Mouse (Mus musculus): ENCODE data around the gene Lta.

The Lta gene

GRCm38 (mm10) chr17:35159638-35160037 lies 45.5 kb downstream of the Lta start:
- no peak for DNase-seq (ENCODE audit: low spot score in 2 of 2)

GRCm38 (mm10) chr17:35158850-35159593 lies 46.1 kb downstream of the Lta start:
- no peak for DNase-seq (ENCODE audit: low spot score in 2 of 2)

DNA sequence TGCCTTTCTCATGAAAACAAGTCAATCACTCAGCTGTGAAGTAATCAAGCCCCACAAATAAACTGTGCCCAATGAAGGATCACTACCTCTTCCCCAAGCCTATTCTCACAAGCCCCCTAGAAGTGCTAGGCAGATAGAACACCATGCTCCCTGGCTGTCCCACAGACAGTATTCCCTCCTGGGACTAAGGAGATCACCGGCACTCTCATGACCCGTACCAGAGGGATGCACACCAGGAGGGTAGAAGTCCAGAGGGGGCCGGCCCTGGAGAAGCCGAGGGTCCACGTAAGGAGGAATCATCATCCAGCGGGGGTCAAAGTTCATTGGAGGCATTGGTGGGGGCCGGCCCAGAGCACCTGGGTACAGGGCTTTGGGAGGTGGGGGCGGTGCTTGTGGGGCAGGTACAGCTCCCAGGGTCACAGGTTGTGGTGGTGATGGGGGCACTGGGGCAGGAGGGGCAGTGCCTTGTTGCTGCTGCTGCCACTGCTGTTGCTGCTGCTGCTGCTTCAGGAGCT lies 47.4 kb downstream of the Lta start:
- DNase-seq (ENCODE audit: low spot score in 2 of 2), result no peak

DNA sequence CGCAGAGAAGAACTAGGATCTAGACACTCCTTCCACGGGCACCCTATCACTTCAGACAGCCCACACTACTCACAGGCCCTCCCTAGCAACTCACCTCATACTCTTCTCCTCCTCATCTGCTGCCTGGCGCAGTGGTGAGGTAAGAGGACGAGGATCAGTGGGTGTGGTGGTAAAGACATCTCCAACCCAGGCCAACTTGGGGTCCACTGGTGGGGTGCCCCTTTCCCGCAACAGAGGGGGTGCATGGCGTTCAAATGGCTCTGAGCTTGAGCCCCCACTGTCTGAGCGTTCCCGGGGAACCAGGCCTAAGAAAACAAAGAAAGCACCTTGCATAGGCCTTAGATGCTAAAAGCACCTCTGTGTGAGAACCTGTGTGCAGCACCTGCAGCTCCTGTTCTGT lies 47.9 kb downstream of the Lta start:
- DNase-seq (ENCODE audit: low spot score in 2 of 2), result no peak

DNA sequence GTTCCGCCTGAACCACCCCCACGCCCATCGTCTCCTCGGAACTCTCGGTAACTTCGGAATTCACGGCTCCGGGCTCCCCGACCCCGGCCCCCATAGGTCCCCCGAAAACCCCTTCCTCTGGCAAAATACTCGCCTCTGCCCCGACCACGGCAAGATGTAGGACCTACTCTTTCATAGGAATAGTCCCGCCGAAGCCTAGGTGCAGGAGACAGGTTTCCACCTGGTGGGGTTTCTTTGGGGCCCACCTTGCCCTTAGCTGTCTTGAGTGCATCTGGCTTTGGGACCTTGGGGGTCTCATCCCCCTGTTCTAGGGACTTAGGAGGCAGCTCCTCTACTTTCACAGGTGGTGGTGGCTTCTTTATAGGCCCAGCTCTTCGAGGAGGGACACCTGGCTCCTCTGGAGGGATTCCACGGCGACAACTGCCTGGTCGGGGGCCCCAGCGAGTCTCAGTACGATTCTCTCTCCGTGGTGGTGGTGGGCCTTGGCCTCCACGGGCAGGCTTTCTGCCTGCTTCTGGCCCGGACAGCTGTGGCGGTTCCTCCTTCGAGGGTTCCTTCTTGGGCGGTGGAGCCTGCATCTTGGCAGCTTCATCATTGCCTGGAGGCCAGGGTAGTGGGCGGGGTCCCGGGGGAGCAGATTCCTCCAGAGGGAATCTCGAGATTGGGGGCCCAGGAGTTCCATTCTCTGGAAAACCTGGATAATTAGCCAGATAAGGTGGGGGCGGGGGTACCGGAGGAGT lies 48.5 kb downstream of the Lta start:
- no peak for DNase-seq (ENCODE audit: low spot score in 2 of 2)

DNA sequence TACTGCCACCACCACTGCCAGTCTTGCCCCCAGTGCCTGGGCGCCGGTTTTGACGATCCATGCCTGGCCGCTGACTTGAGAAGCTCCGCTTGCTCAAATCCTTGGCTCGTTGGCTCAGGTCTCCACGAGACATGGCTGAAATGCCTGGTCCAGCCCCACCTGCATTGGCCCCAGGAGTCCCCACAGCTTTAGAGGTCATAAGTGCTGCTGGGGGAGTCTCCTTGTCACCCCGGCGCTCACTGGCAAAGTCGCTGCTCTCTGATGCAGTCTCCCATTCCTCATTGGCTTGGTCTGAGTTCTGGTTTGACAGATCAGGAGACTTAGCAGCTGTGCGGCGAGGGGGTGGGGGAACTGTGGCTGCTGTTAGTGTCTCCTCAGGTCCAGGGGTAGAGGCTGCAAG lies 49.7 kb downstream of the Lta start:
- no peak for DNase-seq (ENCODE audit: low spot score in 2 of 2)

DNA sequence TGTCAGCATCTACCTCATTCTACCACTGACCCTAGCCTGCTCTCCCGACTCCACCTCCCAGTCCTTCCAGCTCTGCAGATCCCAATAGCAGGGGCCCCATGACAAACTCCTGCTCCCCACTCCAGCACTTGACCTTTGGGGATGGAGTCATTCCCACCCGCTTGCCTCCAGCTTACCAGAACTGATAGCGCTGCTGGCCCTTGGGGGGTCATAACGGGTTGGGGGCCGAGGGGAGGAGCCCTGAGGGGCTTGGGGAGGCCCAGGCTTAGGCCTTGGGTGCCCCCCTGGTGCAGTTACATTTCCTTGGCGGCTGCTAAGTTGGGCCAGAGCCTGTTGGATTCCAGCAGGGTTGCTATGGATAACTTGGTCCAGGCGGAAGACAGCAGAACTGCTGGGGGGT lies 50.5 kb downstream of the Lta start:
- no peak for DNase-seq (ENCODE audit: low spot score in 2 of 2)

- no peak for DNase-seq (ENCODE audit: low spot score in 2 of 2)
These were observed 51.2 kb downstream of the Lta start for GRCm38 (mm10) chr17:35153931-35154330.

All from frontal cortex, postnatal 10 days (tissue).